Mouse (Mus musculus): Measurements from ENCODE around the gene Gm28047. TPM values are rescaled to one million over a fixed set of nuclear protein-coding genes. Genes with fewer than 3 reads are reported as not detected.

The Gm28047 gene
- polyA plus RNA-seq, 1 experiment: not detected

- no peak overlapping the region for H3K27ac ChIP-seq (ENCODE audit: insufficient read depth, low read length)
- H3K4me1 ChIP-seq (ENCODE audit: control insufficient read depth, insufficient read depth, low read length): peaks cover 2% of the 10 kb centered on the region
- no peak overlapping the region for H3K4me3 ChIP-seq (ENCODE audit: low read depth, low read length)
- TF ChIP-seq POLR2A (IDR thresholded peaks at IDR 0.05; ENCODE audit: insufficient read depth, low read length) (no peak), CTCF (IDR thresholded peaks at IDR 0.05; ENCODE audit: low read depth, low read length) (no peak), EP300 (IDR thresholded peaks at IDR 0.05; ENCODE audit: insufficient read depth, low read depth, low read length) (no peak)
- H3K27me3 ChIP-seq (ENCODE audit: control insufficient read depth, insufficient read depth, low read length, poor library complexity, severe bottlenecking): no peaks in the 10 kb centered on the region
- no peaks in the 10 kb centered on the region for H3K9me3 ChIP-seq (replicated peaks; ENCODE audit: control insufficient read depth, insufficient read depth, low read length, poor library complexity, severe bottlenecking)
- H3K36me3 ChIP-seq (ENCODE audit: control insufficient read depth, insufficient read depth, low read length, poor library complexity, severe bottlenecking): peaks cover 31% of the 10 kb centered on the region
- no peak overlapping the region for H3K9ac ChIP-seq (ENCODE audit: low read depth, poor library complexity, severe bottlenecking)
Measured at GRCm38 (mm10) chr15:102506464-102506830, 118.4 kb downstream of the Gm28047 start.

- Histone ChIP-seq H3K9me3 (replicated peaks; ENCODE audit: control insufficient read depth, insufficient read depth, low read length, poor library complexity, severe bottlenecking) (no peaks in the 10 kb centered on the region), H3K36me3 (ENCODE audit: control insufficient read depth, insufficient read depth, low read length, poor library complexity, severe bottlenecking) (peaks cover 36% of the 10 kb centered on the region), H3K27me3 (ENCODE audit: control insufficient read depth, insufficient read depth, low read length, poor library complexity, severe bottlenecking) (no peaks in the 10 kb centered on the region), H3K27ac (ENCODE audit: insufficient read depth, low read length) (no peak overlapping the region), H3K4me3 (ENCODE audit: low read depth, low read length) (no peak overlapping the region), H3K4me1 (ENCODE audit: control insufficient read depth, insufficient read depth, low read length) (peaks cover 2% of the 10 kb centered on the region), H3K9ac (ENCODE audit: low read depth, poor library complexity, severe bottlenecking) (no peak overlapping the region)
- TF ChIP-seq POLR2A (IDR thresholded peaks at IDR 0.05; ENCODE audit: insufficient read depth, low read length) (no peak), CTCF (IDR thresholded peaks at IDR 0.05; ENCODE audit: low read depth, low read length) (no peak), EP300 (IDR thresholded peaks at IDR 0.05; ENCODE audit: insufficient read depth, low read depth, low read length) (no peak)
Measured at GRCm38 (mm10) chr15:102505770-102506463, 119.0 kb downstream of the Gm28047 start.

GRCm38 (mm10) chr15:102505073-102505769 is 119.6 kb downstream of the Gm28047 start:
- H3K36me3 ChIP-seq (ENCODE audit: control insufficient read depth, insufficient read depth, low read length, poor library complexity, severe bottlenecking): peaks cover 43% of the 10 kb centered on the region
- H3K27ac ChIP-seq (ENCODE audit: insufficient read depth, low read length): no peak overlapping the region
- no peak for TF ChIP-seq EP300 (IDR thresholded peaks at IDR 0.05; ENCODE audit: insufficient read depth, low read depth, low read length)
- no peak for TF ChIP-seq CTCF (IDR thresholded peaks at IDR 0.05; ENCODE audit: low read depth, low read length)
- TF ChIP-seq POLR2A (IDR thresholded peaks at IDR 0.05; ENCODE audit: insufficient read depth, low read length): no peak
- no peak overlapping the region for H3K9ac ChIP-seq (ENCODE audit: low read depth, poor library complexity, severe bottlenecking)
- no peak overlapping the region for H3K4me3 ChIP-seq (ENCODE audit: low read depth, low read length)
- peaks cover 2% of the 10 kb centered on the region for H3K4me1 ChIP-seq (ENCODE audit: control insufficient read depth, insufficient read depth, low read length)
- no peaks in the 10 kb centered on the region for H3K9me3 ChIP-seq (replicated peaks; ENCODE audit: control insufficient read depth, insufficient read depth, low read length, poor library complexity, severe bottlenecking)
- H3K27me3 ChIP-seq (ENCODE audit: control insufficient read depth, insufficient read depth, low read length, poor library complexity, severe bottlenecking): no peaks in the 10 kb centered on the region

DNA sequence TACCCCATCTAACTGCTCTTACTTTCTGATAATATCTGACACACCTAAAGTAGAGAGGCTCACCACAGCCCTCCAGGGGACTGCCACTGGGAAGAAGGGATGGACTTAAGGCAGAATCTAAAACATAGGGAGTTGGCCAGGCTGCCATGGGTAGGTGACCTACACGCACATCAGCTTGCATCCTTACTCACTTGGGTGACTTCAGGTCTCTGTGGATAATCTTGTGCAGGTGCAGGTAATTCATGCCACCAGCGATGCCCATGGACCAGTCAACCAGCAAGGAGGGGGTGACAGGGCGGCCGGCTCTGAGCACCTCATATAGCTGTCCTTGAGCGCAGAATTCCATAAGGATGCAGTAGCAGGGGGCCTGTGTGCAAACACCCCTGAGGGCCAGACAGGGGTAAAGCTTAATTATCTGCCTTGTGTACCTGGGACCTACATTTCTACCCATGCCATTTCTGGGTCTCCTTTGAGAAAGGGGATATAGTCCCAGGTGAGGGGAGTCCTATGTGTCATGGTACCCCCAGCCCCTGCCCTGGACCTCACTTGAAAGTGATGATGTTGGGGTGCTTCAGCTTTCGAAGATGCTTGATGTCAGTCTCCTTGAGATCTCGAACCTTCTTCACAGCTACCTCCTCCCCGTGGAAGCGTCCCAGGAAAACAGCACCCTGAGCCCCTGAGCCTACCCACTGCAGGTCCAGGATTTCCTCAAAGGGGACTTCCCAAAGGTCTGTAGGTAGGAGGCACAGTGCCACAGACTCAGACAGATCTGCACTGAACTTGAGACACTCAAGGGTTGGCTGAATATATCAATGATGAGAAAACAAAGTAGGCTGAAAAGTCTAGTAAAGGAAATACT is 120.7 kb downstream of the Gm28047 start:
- H3K27me3 ChIP-seq (ENCODE audit: control insufficient read depth, insufficient read depth, low read length, poor library complexity, severe bottlenecking): no peaks in the 10 kb centered on the region
- no peaks in the 10 kb centered on the region for H3K9me3 ChIP-seq (replicated peaks; ENCODE audit: control insufficient read depth, insufficient read depth, low read length, poor library complexity, severe bottlenecking)
- peaks cover 54% of the 10 kb centered on the region for H3K36me3 ChIP-seq (ENCODE audit: control insufficient read depth, insufficient read depth, low read length, poor library complexity, severe bottlenecking)
- no peak overlapping the region for H3K4me3 ChIP-seq (ENCODE audit: low read depth, low read length)
- TF ChIP-seq POLR2A (IDR thresholded peaks at IDR 0.05; ENCODE audit: insufficient read depth, low read length): no peak
- TF ChIP-seq CTCF (IDR thresholded peaks at IDR 0.05; ENCODE audit: low read depth, low read length): no peak
- TF ChIP-seq EP300 (IDR thresholded peaks at IDR 0.05; ENCODE audit: insufficient read depth, low read depth, low read length): no peak
- H3K4me1 ChIP-seq (ENCODE audit: control insufficient read depth, insufficient read depth, low read length): peaks cover 2% of the 10 kb centered on the region
- H3K9ac ChIP-seq (ENCODE audit: low read depth, poor library complexity, severe bottlenecking): no peak overlapping the region
- H3K27ac ChIP-seq (ENCODE audit: insufficient read depth, low read length): no peak overlapping the region

- peaks cover 2% of the 10 kb centered on the region for H3K4me1 ChIP-seq (ENCODE audit: control insufficient read depth, insufficient read depth, low read length)
- no peak within 1 kb of the TSS for H3K4me3 ChIP-seq (ENCODE audit: low read depth, low read length)
- H3K27me3 ChIP-seq (ENCODE audit: control insufficient read depth, insufficient read depth, low read length, poor library complexity, severe bottlenecking): no peaks in the 10 kb centered on the region
- no peaks in the 10 kb centered on the region for H3K9me3 ChIP-seq (replicated peaks; ENCODE audit: control insufficient read depth, insufficient read depth, low read length, poor library complexity, severe bottlenecking)
- no peak within 1 kb of the TSS for H3K27ac ChIP-seq (ENCODE audit: insufficient read depth, low read length)
- H3K9ac ChIP-seq (ENCODE audit: low read depth, poor library complexity, severe bottlenecking): no peak within 1 kb of the TSS
- H3K36me3 ChIP-seq (ENCODE audit: control insufficient read depth, insufficient read depth, low read length, poor library complexity, severe bottlenecking): peaks cover 59% of the 10 kb centered on the region
- no peak for TF ChIP-seq EP300 (IDR thresholded peaks at IDR 0.05; ENCODE audit: insufficient read depth, low read depth, low read length)
Measured at GRCm38 (mm10) chr15:102503447-102503846, 121.4 kb downstream of the Gm28047 start, which contains the start of gene Gm10337. Gene Gm10337 (plus strand): TSS chr15:102503722.
